Mouse (Mus musculus) retina, postnatal 1 day (tissue): ENCODE measurements around the gene Hspa1l.

Experiments
- DNase-seq: peaks from one replicate; pipeline ENCODE4 v3.0.0-alpha.2; 2012

The Hspa1l gene

GRCm38 (mm10) chr17:35027277-35028068 is 55.0 kb downstream of the Hspa1l start, which contains the start of gene Sapcd1:
TSS of gene Sapcd1 (minus strand) at chr17:35028016.
- DNase-seq, result peak; percentile 97

- no peak for DNase-seq
These were observed 55.8 kb downstream of the Hspa1l start for GRCm38 (mm10) chr17:35028315-35028714.
